ENCODE assay signal across 7 mouse cellular contexts in genomic region chr7:121033856-121034652, GRCm38 (mm10). TPM values are rescaled to one million over a fixed set of nuclear protein-coding genes. Genes with fewer than 3 reads are reported as not detected.
DNase-seq lines count a peak whose midpoint lies in the region; ATAC-seq lines count a peak whose summit lies in the region.

TSS of gene Mettl9 (plus strand) at chr7:121034445.

- whole genome bisulfite sequencing in intestine, embryonic 15.5 days = 3% methylated on average over 40 of the region's 43 CpGs
- WGBS in midbrain, embryonic 10.5 days = 2% methylated on average over 42 of the region's 43 CpGs

- H3K9me3 ChIP-seq in intestine, embryonic 15.5 days = no peaks in the 10 kb centered on the region
- no peaks in the 10 kb centered on the region for H3K9me3 ChIP-seq in midbrain, embryonic 10.5 days (replicated peaks)

- intact Hi-C loops in gastrocnemius, postnatal 36 days (cut with DNase I) = loop anchor here (5.0 to 10.0 kb wide), 3 partner anchors 52 to 199 kb away; partner anchors contain the start of genes Cdr2 and Mfsd13b
- intact Hi-C loops in left cerebral cortex, postnatal 25 days (cut with DNase I) = loop anchor here (5.0 kb wide), 1 partner anchor 192 kb away; the partner anchor contains the start of gene Eef2k

- peaks cover 13% of the 10 kb centered on the region; the same call in 1 of the 2 replicates for H3K4me1 ChIP-seq in intestine, embryonic 15.5 days (replicated peaks)
- H3K4me1 ChIP-seq in midbrain, embryonic 10.5 days = peaks cover 35% of the 10 kb centered on the region

- peak within 1 kb of the TSS; percentile 97 for H3K27ac ChIP-seq in intestine, embryonic 15.5 days
- peak within 1 kb of the TSS; percentile 100 for H3K27ac ChIP-seq in midbrain, embryonic 10.5 days (replicated peaks)

- no peaks in the 10 kb centered on the region for H3K36me3 ChIP-seq in intestine, embryonic 15.5 days
- H3K36me3 ChIP-seq in midbrain, embryonic 10.5 days = 0 out of 2 replicates have a peak, but pooled peaks cover 4% of the 10 kb centered on the region

- H3K4me3 ChIP-seq in intestine, embryonic 15.5 days (replicated peaks) = peak within 1 kb of the TSS; percentile 98
- peak within 1 kb of the TSS; percentile 78 for H3K4me3 ChIP-seq in midbrain, embryonic 10.5 days

- no peaks in the 10 kb centered on the region for H3K27me3 ChIP-seq in intestine, embryonic 15.5 days (replicated peaks)
- H3K27me3 ChIP-seq in midbrain, embryonic 10.5 days (ENCODE audit: low read depth, poor library complexity, severe bottlenecking) = peaks cover 23% of the 10 kb centered on the region

- peak within 1 kb of the TSS; percentile 75 for H3K4me2 ChIP-seq in intestine, embryonic 15.5 days (replicated peaks)

- peak within 1 kb of the TSS; percentile 99 for H3K9ac ChIP-seq in intestine, embryonic 15.5 days

- DNase-seq in adrenal gland, adult 18-20 months (ENCODE audit: low spot score in 2 of 2) = peak; percentile 88 to 90
- peak; percentile 98 for DNase-seq in embryo, embryonic 11 days
- DNase-seq in gastrocnemius, postnatal 36 days = peak; percentile 90 to 92
- DNase-seq in left cerebral cortex, postnatal 25 days (ENCODE audit: low spot score in 2 of 2) = peak; percentile 91 to 95
- DNase-seq in midbrain, embryonic 10.5 days (ENCODE audit: low spot score) = peak; percentile 98
- peak; percentile 96 for DNase-seq in right cerebral cortex, postnatal 4 days

- peak; percentile 98 for ATAC-seq in intestine, embryonic 15.5 days

RNA-seq across cellular contexts. Expression of gene Mettl9, which starts in this region (rescaled TPM):
- 100 to 1,000 TPM in 1 of 2 experiments, 10 to 100 TPM in 1; 93.2 to 111 TPM for total RNA-seq in adrenal gland, adult 18-20 months (2021)
- 10 to 100 TPM; 18.5 to 19.7 TPM for total RNA-seq in gastrocnemius, postnatal 36 days (2021)
- polyA plus RNA-seq in intestine, embryonic 15.5 days (2015; fragmentation: Nextera tagmentation; extraction: Ambion mirVana) = 145 and 158 TPM in 2 replicates
- total RNA-seq in left cerebral cortex, postnatal 25 days (2021) = 10 to 100 TPM; 90.8 to 93.0 TPM
- polyA plus RNA-seq in midbrain, embryonic 10.5 days (2016; fragmentation: Nextera tagmentation; extraction: Ambion mirVana) = 205 and 210 TPM in 2 replicates

Comparison
In these comparisons a context has a peak if more than half of its experiments do, and no peak if none do; other contexts are left out.
1. Peak in every context shown above with its lines: DNase-seq, ATAC-seq, H3K4me3 ChIP-seq and H3K27ac ChIP-seq.
2. RNA of gene Mettl9 (total RNA-seq): 93.2 to 111 TPM in adrenal gland, adult 18-20 months and 90.8 to 93.0 TPM in left cerebral cortex, postnatal 25 days; 18.5 to 19.7 TPM in gastrocnemius, postnatal 36 days; every median in the first group is over 4 times any median in the second.